Mouse (Mus musculus) spleen, adult 2 months (tissue): ENCODE data around the gene Podxl. TPM values are rescaled to one million over a fixed set of nuclear protein-coding genes. Genes with fewer than 3 reads are reported as not detected.

Experiments used
- DNase-seq, 2 experiments: peaks; one replicate each; pipeline versions ENCODE4 v3.0.0 to v3.0.0-alpha.2; 2012 to 2021; ENCODE audit warnings: low spot score in 2 of 2, low read depth in 1 of 2
- H3K27ac ChIP-seq: fragments of 200-500 bp; 2 replicates; pipeline ENCODE4 v1.5.1; 2012; ENCODE audit warnings: low read length, inconsistent platforms; ENCODE audit not compliant: insufficient read depth
- H3K27me3 ChIP-seq: fragments of 200-500 bp; 2 replicates; pipeline ENCODE4 v1.6.1; 2012; ENCODE audit warnings: mild to moderate bottlenecking, moderate library complexity, low read length, inconsistent platforms; ENCODE audit not compliant: control insufficient read depth, insufficient read depth
- H3K36me3 ChIP-seq: fragments of 200-500 bp; 2 replicates; pipeline ENCODE4 v1.6.1; 2012; ENCODE audit warnings: mild to moderate bottlenecking, low read length, inconsistent platforms; ENCODE audit not compliant: control insufficient read depth, insufficient read depth
- H3K4me1 ChIP-seq: fragments of 200-500 bp; 2 replicates; pipeline ENCODE4 v1.6.1; 2011; ENCODE audit warnings: inconsistent platforms; ENCODE audit not compliant: control insufficient read depth, insufficient read depth, insufficient read length
- H3K4me3 ChIP-seq: fragments of 200-500 bp; 2 replicates; pipeline ENCODE4 v1.5.1; 2011; ENCODE audit warnings: mild to moderate bottlenecking, inconsistent platforms; ENCODE audit not compliant: insufficient read depth, insufficient read length; ENCODE audit errors: extremely low read depth
- CTCF ChIP-seq: fragments of 200-500 bp; IDR thresholded peaks from 2 replicates; pipeline ENCODE4 v1.5.1; 2011; ENCODE audit warnings: mild to moderate bottlenecking, inconsistent platforms; ENCODE audit not compliant: insufficient read depth, insufficient read length, insufficient replicate concordance; ENCODE audit errors: extremely low read depth
- POLR2A ChIP-seq: fragments of 200-500 bp; IDR thresholded peaks from 2 replicates; pipeline ENCODE4 v1.6.1; 2011; ENCODE audit warnings: low read depth, low read length, inconsistent platforms
- WGBS: fragments of 180-500 bp; shearing (Covaris S2); methylation state at CpG from one replicate; pipeline ENCODE4 v1.1.7; 2018; 5-methylcytosine and 5-hydroxymethylcytosine counted together
- polyA plus RNA-seq: library from polyadenylated mRNA; depleted of rRNA; stranded (reverse); fragments of >200 nt; gene quantifications from 2 replicates; pipeline ENCODE4 v1.2.3, GENCODE M21; 2012

Gene Podxl
- polyA plus RNA-seq, 1 experiment = 5.4 TPM

GRCm38 (mm10) chr6:31531880-31532279 lies 31.9 kb downstream of the Podxl start:
- Histone ChIP-seq H3K27me3 (no peaks in the 10 kb centered on the region), H3K4me1 (no peaks in the 10 kb centered on the region), H3K27ac (no peak overlapping the region), H3K4me3 (no peak overlapping the region), H3K36me3 (no peaks in the 10 kb centered on the region)
- DNase-seq = no peak
- TF ChIP-seq CTCF (no peak), POLR2A (no peak)
- 56% methylated on average over 3 of the region's 3 CpGs for WGBS

GRCm38 (mm10) chr6:31528339-31528738 lies 35.4 kb downstream of the Podxl start:
- TF ChIP-seq POLR2A = no peak
- no peak for TF ChIP-seq CTCF
- Histone ChIP-seq H3K27me3 (no peaks in the 10 kb centered on the region), H3K27ac (no peak overlapping the region), H3K4me1 (no peaks in the 10 kb centered on the region), H3K36me3 (no peaks in the 10 kb centered on the region), H3K4me3 (no peak overlapping the region)
- 82% methylated on average over 5 of the region's 5 CpGs for WGBS
- DNase-seq = no peak

- Histone ChIP-seq H3K4me1 (no peaks in the 10 kb centered on the region), H3K27me3 (no peaks in the 10 kb centered on the region), H3K4me3 (no peak overlapping the region), H3K36me3 (no peaks in the 10 kb centered on the region), H3K27ac (no peak overlapping the region)
- TF ChIP-seq CTCF (no peak), POLR2A (no peak)
- DNase-seq = no peak
- WGBS = 62% methylated on average over 7 of the region's 7 CpGs
Measured at GRCm38 (mm10) chr6:31527897-31528296, 35.9 kb downstream of the Podxl start.

- no peaks in the 10 kb centered on the region for H3K4me1 ChIP-seq
- H3K27me3 ChIP-seq = no peaks in the 10 kb centered on the region
- DNase-seq = no peak
- no peaks in the 10 kb centered on the region for H3K36me3 ChIP-seq
- no peak for TF ChIP-seq POLR2A
- H3K4me3 ChIP-seq = no peak overlapping the region
- WGBS = 85% methylated on average over 5 of the region's 5 CpGs
- H3K27ac ChIP-seq = no peak overlapping the region
Measured at GRCm38 (mm10) chr6:31526929-31527328, 36.9 kb downstream of the Podxl start.

- Histone ChIP-seq H3K36me3 (no peaks in the 10 kb centered on the region), H3K4me1 (no peaks in the 10 kb centered on the region), H3K4me3 (no peak overlapping the region), H3K27me3 (no peaks in the 10 kb centered on the region), H3K27ac (no peak overlapping the region)
- no peak for TF ChIP-seq POLR2A
- peak; percentile 72; the same call in 1 of the 2 replicates for TF ChIP-seq CTCF
- WGBS = 71% methylated on average over 6 of the region's 6 CpGs
- peak in 1 of 2 experiments; percentile 18 for DNase-seq
Measured at GRCm38 (mm10) chr6:31525231-31525900, 38.4 kb downstream of the Podxl start.

- no peak for TF ChIP-seq CTCF
- TF ChIP-seq POLR2A = no peak
- Histone ChIP-seq H3K36me3 (no peaks in the 10 kb centered on the region), H3K27ac (no peak overlapping the region), H3K27me3 (no peaks in the 10 kb centered on the region), H3K4me3 (no peak overlapping the region), H3K4me1 (no peaks in the 10 kb centered on the region)
- 84% methylated on average over 8 of the region's 8 CpGs for WGBS
- no peak for DNase-seq
Measured at GRCm38 (mm10) chr6:31524647-31525046, 39.1 kb downstream of the Podxl start.

GRCm38 (mm10) chr6:31524121-31524520 lies 39.7 kb downstream of the Podxl start:
- no peak overlapping the region for H3K27ac ChIP-seq
- H3K4me3 ChIP-seq = no peak overlapping the region
- WGBS = 93% methylated on average over 13 of the region's 13 CpGs
- no peaks in the 10 kb centered on the region for H3K27me3 ChIP-seq
- DNase-seq = no peak
- H3K36me3 ChIP-seq = no peaks in the 10 kb centered on the region
- TF ChIP-seq POLR2A (no peak), CTCF (no peak)
- no peaks in the 10 kb centered on the region for H3K4me1 ChIP-seq
